ENCODE assay signal across 21 mouse cellular contexts in the genomic region with DNA sequence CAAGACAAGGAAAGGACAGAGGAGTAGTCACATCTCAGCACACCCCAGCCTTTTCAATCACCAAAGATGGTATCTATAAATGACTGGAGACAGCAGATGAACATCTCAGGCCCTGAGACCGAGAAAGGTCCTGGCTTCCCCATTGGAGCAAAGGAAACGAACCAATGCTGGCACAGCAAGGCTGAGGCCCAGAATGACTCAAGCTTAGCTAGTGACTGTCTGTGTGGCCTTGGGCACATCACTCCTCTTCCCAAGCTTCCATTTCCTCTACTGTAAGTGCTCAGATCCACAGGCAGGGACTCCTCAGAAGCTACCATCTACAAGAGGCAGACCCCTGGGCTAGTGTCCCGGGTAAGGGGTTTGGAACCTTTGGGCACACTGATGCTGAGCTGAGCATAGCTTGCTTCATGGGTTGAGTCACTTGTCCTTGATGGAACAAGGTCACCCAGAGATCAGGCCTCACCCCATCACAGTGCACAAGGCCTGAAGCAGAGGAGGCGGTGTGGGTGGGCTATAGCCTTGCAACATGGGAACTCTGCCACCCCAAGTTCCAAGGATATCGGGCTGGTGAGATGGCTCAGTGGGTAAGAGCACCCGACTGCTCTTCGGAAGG. TPM values are rescaled to one million over a fixed set of nuclear protein-coding genes. Genes with fewer than 3 reads are reported as not detected.
DNase-seq lines count a peak whose midpoint lies in the region; ATAC-seq lines count a peak whose summit lies in the region.
"Had no signal": no experiment of that assay in that cellular context is flagged by ENCODE, and none has a peak within 500 bp of the region (broad histone marks: within the 10 kb centered on the region; RNA-seq: fewer than 3 reads in every experiment).

No protein-coding gene starts in this region.

- no peak overlapping the region for H3K9ac ChIP-seq in forebrain, embryonic 11.5 days (ENCODE audit: low read length)
- no peak overlapping the region for H3K9ac ChIP-seq in liver, embryonic 12.5 days
- H3K9ac ChIP-seq: forebrain, embryonic 15.5 days; hindbrain, embryonic 13.5 days; intestine, embryonic 15.5 days had no signal

- no peak overlapping the region for H3K4me3 ChIP-seq in forebrain, embryonic 11.5 days (ENCODE audit: low read depth, low read length)
- H3K4me3 ChIP-seq in forebrain, embryonic 10.5 days: no peak overlapping the region
- H3K4me3 ChIP-seq in liver, embryonic 12.5 days: no peak overlapping the region
- H3K4me3 ChIP-seq: embryonic facial prominence, embryonic 10.5 days; forebrain, embryonic 15.5 days; heart, embryonic 10.5 days; hindbrain, embryonic 13.5 days; intestine, embryonic 15.5 days had no signal

- H3K36me3 ChIP-seq in forebrain, embryonic 11.5 days (ENCODE audit: control insufficient read depth, insufficient read depth, low read length): peaks cover 8% of the 10 kb centered on the region
- H3K36me3 ChIP-seq in forebrain, embryonic 10.5 days (replicated peaks): peaks cover 83% of the 10 kb centered on the region
- H3K36me3 ChIP-seq in liver, embryonic 12.5 days: peaks cover 61% of the 10 kb centered on the region

- no peak overlapping the region for H3K4me2 ChIP-seq in forebrain, embryonic 11.5 days (ENCODE audit: low read depth, low read length, severe bottlenecking)
- no peak overlapping the region for H3K4me2 ChIP-seq in liver, embryonic 12.5 days
- H3K4me2 ChIP-seq: forebrain, embryonic 15.5 days; hindbrain, embryonic 13.5 days; intestine, embryonic 15.5 days had no signal

- H3K27me3 ChIP-seq in forebrain, embryonic 11.5 days (ENCODE audit: control insufficient read depth, insufficient read depth, low read length): no peaks in the 10 kb centered on the region
- H3K27me3 ChIP-seq in forebrain, embryonic 10.5 days (ENCODE audit: poor library complexity, severe bottlenecking): no peaks in the 10 kb centered on the region
- no peaks in the 10 kb centered on the region for H3K27me3 ChIP-seq in liver, embryonic 12.5 days (replicated peaks)
- H3K27me3 ChIP-seq: forebrain, embryonic 15.5 days; hindbrain, embryonic 13.5 days; intestine, embryonic 15.5 days had no signal

- no peak overlapping the region for H3K27ac ChIP-seq in forebrain, embryonic 11.5 days (ENCODE audit: low read depth, low read length)
- H3K27ac ChIP-seq in forebrain, embryonic 10.5 days: no peak overlapping the region
- H3K27ac ChIP-seq in liver, embryonic 12.5 days: no peak overlapping the region
- H3K27ac ChIP-seq: embryonic facial prominence, embryonic 10.5 days; forebrain, embryonic 15.5 days; heart, embryonic 10.5 days; hindbrain, embryonic 13.5 days; intestine, embryonic 15.5 days had no signal

- 92% methylated on average over 7 of the region's 7 CpGs for WGBS in forebrain, embryonic 11.5 days
- WGBS in forebrain, embryonic 10.5 days: 96% methylated on average over 7 of the region's 7 CpGs
- 86% methylated on average over 7 of the region's 7 CpGs for WGBS in liver, embryonic 12.5 days (ENCODE audit: insufficient replicate concordance)

- no peak for ATAC-seq in forebrain, embryonic 11.5 days (replicated peaks; ENCODE audit: low FRiP score)
- ATAC-seq in liver, embryonic 12.5 days: no peak
- ATAC-seq: forebrain, embryonic 15.5 days; intestine, embryonic 15.5 days had no signal

- DNase-seq in forebrain, embryonic 11.5 days (ENCODE audit: low spot score): peak; percentile 43
- no peak for DNase-seq in forebrain, embryonic 10.5 days (ENCODE audit: extremely low spot score, low spot score)
- DNase-seq in ovary, postnatal 36 days (ENCODE audit: low spot score): peak; percentile 30
- no peak for DNase-seq in ovary, postnatal 14 days (ENCODE audit: low spot score)
- DNase-seq in adrenal gland, postnatal 36 days: peak; percentile 80 to 86
- no peak for DNase-seq in heart, postnatal 14 days
- DNase-seq in layer of hippocampus, postnatal 14 days (ENCODE audit: low spot score in 2 of 2): no peak
- DNase-seq: cerebellum, adult 18-20 months; cerebellum, adult 9-11 months; cerebellum, postnatal 36 days; heart, adult 18-20 months; heart, postnatal 10 days had no signal

- H3K9me3 ChIP-seq in forebrain, embryonic 11.5 days (ENCODE audit: control insufficient read depth, low read length): no peaks in the 10 kb centered on the region
- no peaks in the 10 kb centered on the region for H3K9me3 ChIP-seq in forebrain, embryonic 10.5 days
- no peaks in the 10 kb centered on the region for H3K9me3 ChIP-seq in liver, embryonic 12.5 days (replicated peaks)
- H3K9me3 ChIP-seq: embryonic facial prominence, embryonic 10.5 days; forebrain, embryonic 15.5 days; heart, embryonic 10.5 days; hindbrain, embryonic 13.5 days; intestine, embryonic 15.5 days had no signal

- H3K4me1 ChIP-seq in forebrain, embryonic 11.5 days (replicated peaks; ENCODE audit: control insufficient read depth, insufficient read depth, low read length): no peaks in the 10 kb centered on the region
- H3K4me1 ChIP-seq in forebrain, embryonic 10.5 days: no peaks in the 10 kb centered on the region
- H3K4me1 ChIP-seq in liver, embryonic 12.5 days: no peaks in the 10 kb centered on the region
- H3K4me1 ChIP-seq: embryonic facial prominence, embryonic 10.5 days; forebrain, embryonic 15.5 days; hindbrain, embryonic 13.5 days; intestine, embryonic 15.5 days had no signal

- intact Hi-C loops in heart, postnatal 14 days (cut with DNase I): no loop called here

RNA-seq across cellular contexts. Expression of a gene that starts 17.1 kb away (rescaled TPM):
- polyA plus RNA-seq in forebrain, embryonic 11.5 days (2014; fragmentation: Nextera tagmentation; extraction: Ambion mirVana): 0.63 and 0.72 TPM in 2 replicates
- polyA plus RNA-seq in forebrain, embryonic 10.5 days (2016; fragmentation: Nextera tagmentation; extraction: Ambion mirVana): 0.10 and 0.11 TPM in 2 replicates
- total RNA-seq in adrenal gland, postnatal 36 days (2021): 10 to 100 TPM; 68.9 to 70.8 TPM
- 0.04 TPM in 1 of 2 replicates, not detected in the other for polyA plus RNA-seq in liver, embryonic 12.5 days (2016; fragmentation: Nextera tagmentation; extraction: Ambion mirVana)
- total RNA-seq in heart, postnatal 14 days (2021): 10 to 100 TPM; 10.3 to 10.7 TPM
- 10 to 100 TPM in 1 of 2 experiments, 1 to 10 TPM in 1; 9.3 to 14.0 TPM for total RNA-seq in layer of hippocampus, postnatal 14 days (2021)
- total RNA-seq: gastrocnemius, postnatal 36 days; MEL had no signal
- polyA plus RNA-seq: C2C12 had no signal

Comparison
In these comparisons a context has a peak if more than half of its experiments do, and no peak if none do; other contexts are left out.
1. DNase-seq: peak in forebrain, embryonic 11.5 days (single experiment), ovary, postnatal 36 days (single experiment) and adrenal gland, postnatal 36 days (2 of 2); none in forebrain, embryonic 10.5 days (single experiment), ovary, postnatal 14 days (single experiment), heart, postnatal 14 days (0 of 2) and layer of hippocampus, postnatal 14 days (0 of 2).
2. RNA of a gene that starts 17.1 kb away (total RNA-seq): 68.9 to 70.8 TPM in adrenal gland, postnatal 36 days; 9.3 to 14.0 TPM in layer of hippocampus, postnatal 14 days and 10.3 to 10.7 TPM in heart, postnatal 14 days; every median in the first group is over 4 times any median in the second.